Mouse (Mus musculus): ENCODE data around the gene Taldo1.

DNA sequence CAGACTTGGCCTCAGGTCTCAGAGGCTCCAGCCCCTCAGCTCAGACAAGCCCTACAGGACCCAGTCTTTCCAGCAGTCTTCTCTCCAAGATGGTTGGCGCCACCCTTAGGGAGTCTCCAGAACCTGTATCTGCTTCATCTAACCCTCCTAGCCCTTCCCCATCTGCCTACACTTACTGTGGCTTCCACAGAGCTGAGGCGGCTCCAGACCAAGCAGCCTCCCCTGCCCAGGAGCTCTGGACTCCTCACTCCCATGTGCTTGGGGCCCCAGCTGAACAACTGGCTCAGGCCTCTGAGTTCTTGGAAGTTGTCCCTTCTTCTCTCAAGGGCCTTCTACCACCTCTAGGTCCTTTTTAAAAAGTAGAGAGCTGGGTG lies 28.3 kb upstream of the Taldo1 start:
- TF ChIP-seq POLR2A (IDR thresholded peaks at IDR 0.05; ENCODE audit: borderline replicate concordance, extremely low read depth, insufficient read depth, insufficient read length, poor library complexity, severe bottlenecking) (no peak), CTCF (IDR thresholded peaks at IDR 0.05; ENCODE audit: borderline replicate concordance, extremely low read depth, insufficient read depth, insufficient read length) (no peak)

Measured in brain, embryonic 14.5 days (tissue).